Mouse (Mus musculus) erythroblast, embryonic 14.5 days (primary cell): Measurements from ENCODE around the gene Neto2. TPM values are rescaled to one million over a fixed set of nuclear protein-coding genes. Genes with fewer than 3 reads are reported as not detected.

Experiments
- H3K27me3 ChIP-seq: 2 replicates; pipeline ENCODE4 v1.6.1; 2012; ENCODE audit warnings: inconsistent platforms; ENCODE audit not compliant: control insufficient read depth
- H3K36me3 ChIP-seq: 2 replicates; pipeline ENCODE4 v1.6.1; 2012; ENCODE audit warnings: mild to moderate bottlenecking, inconsistent platforms; ENCODE audit not compliant: control insufficient read depth
- H3K4me1 ChIP-seq: 2 replicates; pipeline ENCODE4 v1.6.1; 2012; ENCODE audit warnings: inconsistent platforms; ENCODE audit not compliant: control insufficient read depth
- H3K4me3 ChIP-seq: replicated peaks from 2 replicates; pipeline ENCODE3; 2012; ENCODE audit warnings: moderate library complexity, mild to moderate bottlenecking, inconsistent platforms
- H3K9me3 ChIP-seq: 2 replicates; pipeline ENCODE4 v1.6.1; 2012; ENCODE audit warnings: low read length, inconsistent platforms, mixed read lengths; ENCODE audit not compliant: control insufficient read depth
- GATA1 ChIP-seq: IDR thresholded peaks from 2 replicates; pipeline ENCODE4 v1.6.1; 2012; ENCODE audit warnings: low read length, inconsistent platforms, mixed read lengths
- TAL1 ChIP-seq: IDR thresholded peaks from 3 replicates; pipeline ENCODE4 v1.6.1; 2012; ENCODE audit warnings: low read length, inconsistent platforms, mixed read lengths
- polyA plus RNA-seq: library from polyadenylated mRNA; stranded (reverse); fragments of >175 nt; gene quantifications from 2 replicates; pipeline ENCODE4 v1.2.3, GENCODE M21; 2012

The Neto2 gene
- polyA plus RNA-seq = 0.01 and 0.02 TPM in 2 replicates

DNA sequence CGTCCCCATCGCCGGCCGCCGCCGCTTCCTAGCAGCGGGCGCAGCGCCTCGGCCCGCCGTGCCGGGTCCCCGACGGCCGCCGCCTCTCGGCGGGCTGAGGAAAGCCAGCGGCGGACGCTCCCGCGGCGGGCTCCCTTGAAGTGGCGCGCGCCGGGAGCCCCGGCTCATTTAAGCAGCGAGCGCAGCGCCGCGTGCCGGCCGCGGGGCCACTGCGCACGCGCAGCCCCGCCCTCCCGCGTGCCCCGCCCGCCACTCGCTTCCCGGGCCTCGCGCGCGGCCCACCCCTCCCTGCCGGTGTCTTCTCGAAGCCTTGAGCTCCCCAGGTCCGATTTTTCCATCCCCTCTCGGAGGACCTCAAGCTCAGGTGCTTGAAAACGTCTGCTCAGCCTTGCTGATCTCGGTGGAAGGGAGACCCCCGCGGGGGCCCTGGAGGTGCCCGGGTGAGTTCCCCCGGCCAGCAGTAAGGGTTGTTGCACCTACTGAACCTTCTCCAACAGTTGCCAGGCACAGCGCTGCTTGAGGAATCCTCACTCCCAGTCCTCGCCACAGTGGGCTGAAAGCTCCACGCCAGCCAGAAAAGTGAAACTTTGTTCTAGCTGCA lies at the start of gene Neto2:
Gene Neto2 (minus strand): TSS at position 174 of the 601 bp plus-strand sequence.
- Histone ChIP-seq H3K4me3 (peak within 1 kb of the TSS; percentile 70), H3K27me3 (peaks cover 54% of the 10 kb centered on the region), H3K4me1 (peaks cover 18% of the 10 kb centered on the region), H3K36me3 (no peaks in the 10 kb centered on the region), H3K9me3 (peaks cover 6% of the 10 kb centered on the region; the same call in 1 of the 2 replicates)
- TF ChIP-seq GATA1 = no peak
- no peak for TF ChIP-seq TAL1

GRCm38 (mm10) chr8:85745053-85745452 lies 44.3 kb upstream of the Neto2 start:
- peaks cover 3% of the 10 kb centered on the region for H3K36me3 ChIP-seq
- no peaks in the 10 kb centered on the region for H3K9me3 ChIP-seq

DNA sequence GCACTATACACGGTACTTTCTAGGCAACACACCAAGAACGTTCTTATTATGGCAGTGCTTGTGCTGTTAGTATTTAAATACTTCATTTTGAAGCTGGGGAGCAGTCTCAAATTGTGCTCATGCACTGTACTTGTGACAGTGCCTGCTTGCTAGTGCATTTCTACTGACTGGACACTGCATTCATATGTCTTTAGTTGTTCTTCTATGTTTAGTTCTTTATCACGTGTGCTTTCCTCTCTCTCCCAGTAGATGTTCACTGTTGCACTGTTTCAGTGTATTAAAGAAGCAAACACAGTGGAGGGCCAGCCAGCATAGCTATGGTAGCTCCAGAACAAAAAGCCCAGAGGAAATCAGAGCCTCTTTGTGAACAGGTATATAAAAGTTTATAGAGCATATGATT lies 29.8 kb upstream of the Neto2 start:
- no peak for TF ChIP-seq GATA1
- no peak for TF ChIP-seq TAL1
- Histone ChIP-seq H3K27me3 (no peaks in the 10 kb centered on the region), H3K36me3 (peaks cover 6% of the 10 kb centered on the region), H3K4me3 (no peak overlapping the region), H3K4me1 (no peaks in the 10 kb centered on the region), H3K9me3 (no peaks in the 10 kb centered on the region)

More at GRCm38 (mm10) chr8:85745053-85745452, 44.3 kb upstream of the Neto2 start:
- Histone ChIP-seq H3K27me3 (no peaks in the 10 kb centered on the region), H3K4me3 (no peak overlapping the region), H3K4me1 (peaks cover 5% of the 10 kb centered on the region; the same call in 1 of the 2 replicates)
- TF ChIP-seq GATA1 = no peak
- no peak for TF ChIP-seq TAL1

- no peaks in the 10 kb centered on the region for H3K27me3 ChIP-seq
- H3K9me3 ChIP-seq = no peaks in the 10 kb centered on the region
- H3K4me1 ChIP-seq = no peaks in the 10 kb centered on the region
- H3K36me3 ChIP-seq = peaks cover 13% of the 10 kb centered on the region
- no peak overlapping the region for H3K4me3 ChIP-seq
- no peak for TF ChIP-seq GATA1
- no peak for TF ChIP-seq TAL1
These were observed 16.5 kb upstream of the Neto2 start for GRCm38 (mm10) chr8:85717271-85717670.

DNA sequence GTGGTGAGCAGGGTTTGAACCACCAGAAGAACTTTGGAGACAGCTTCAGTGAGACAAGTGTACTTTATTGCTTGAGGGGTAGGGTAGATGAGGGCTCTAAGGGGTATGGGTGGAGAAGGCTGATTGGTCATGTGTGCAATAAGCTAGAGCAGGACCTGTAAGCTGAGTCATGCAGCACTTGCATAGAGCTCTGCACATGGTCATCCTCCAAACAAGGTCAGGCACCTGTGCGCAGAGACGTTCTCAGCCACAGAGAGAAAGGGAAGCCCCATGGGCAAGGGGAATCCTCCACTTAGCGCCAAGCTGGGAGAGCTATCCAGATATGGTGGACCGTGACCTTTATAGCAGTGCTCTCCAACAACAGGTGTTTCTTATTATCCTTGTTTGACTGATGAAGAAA lies 16.0 kb upstream of the Neto2 start:
- peaks cover 10% of the 10 kb centered on the region for H3K36me3 ChIP-seq
- H3K4me3 ChIP-seq = no peak overlapping the region
- TF ChIP-seq TAL1 = no peak
- TF ChIP-seq GATA1 = no peak
- no peaks in the 10 kb centered on the region for H3K9me3 ChIP-seq
- no peaks in the 10 kb centered on the region for H3K4me1 ChIP-seq
- no peaks in the 10 kb centered on the region for H3K27me3 ChIP-seq

GRCm38 (mm10) chr8:85706988-85707387 lies 6.3 kb upstream of the Neto2 start:
- Histone ChIP-seq H3K4me3 (no peak overlapping the region), H3K27me3 (peaks cover 20% of the 10 kb centered on the region), H3K4me1 (no peaks in the 10 kb centered on the region), H3K9me3 (no peaks in the 10 kb centered on the region), H3K36me3 (no peaks in the 10 kb centered on the region)
- TF ChIP-seq GATA1 (no peak), TAL1 (no peak)

GRCm38 (mm10) chr8:85700101-85700750 lies 498 bp downstream of the Neto2 start:
- Histone ChIP-seq H3K27me3 (peaks cover 54% of the 10 kb centered on the region), H3K36me3 (no peaks in the 10 kb centered on the region), H3K9me3 (peaks cover 6% of the 10 kb centered on the region; the same call in 1 of the 2 replicates), H3K4me1 (peaks cover 18% of the 10 kb centered on the region), H3K4me3 (peak overlapping the region; percentile 70)
- TF ChIP-seq TAL1 (no peak), GATA1 (no peak)

GRCm38 (mm10) chr8:85699051-85699450 lies 1.7 kb downstream of the Neto2 start:
- TF ChIP-seq TAL1 = no peak
- no peak for TF ChIP-seq GATA1
- no peaks in the 10 kb centered on the region for H3K36me3 ChIP-seq
- H3K4me3 ChIP-seq = no peak overlapping the region
- peaks cover 6% of the 10 kb centered on the region; the same call in 1 of the 2 replicates for H3K9me3 ChIP-seq
- H3K4me1 ChIP-seq = peaks cover 18% of the 10 kb centered on the region
- H3K27me3 ChIP-seq = peaks cover 46% of the 10 kb centered on the region

DNA sequence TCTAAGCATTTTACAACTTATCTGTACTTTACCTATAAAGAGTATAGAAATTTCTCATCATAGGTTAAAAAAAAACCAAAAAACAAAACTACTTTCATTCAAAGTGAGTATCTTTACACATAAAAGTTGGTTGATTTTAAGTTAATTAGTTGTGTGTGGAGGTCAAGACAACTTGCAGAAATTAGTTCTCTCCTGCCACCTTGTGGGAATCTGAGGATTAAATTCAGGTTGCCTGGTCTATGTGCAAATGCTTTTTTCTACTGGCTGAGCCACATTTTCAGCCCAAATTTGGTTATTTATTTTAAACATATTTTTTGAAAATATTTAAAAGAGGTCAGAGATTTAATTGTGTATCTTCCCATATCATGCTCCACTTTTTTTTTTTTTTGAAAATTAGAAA lies 35.6 kb downstream of the Neto2 start:
- Histone ChIP-seq H3K4me1 (no peaks in the 10 kb centered on the region; the same call in 1 of the 2 replicates), H3K36me3 (no peaks in the 10 kb centered on the region), H3K27me3 (no peaks in the 10 kb centered on the region), H3K4me3 (no peak overlapping the region), H3K9me3 (no peaks in the 10 kb centered on the region)
- TF ChIP-seq TAL1 (no peak), GATA1 (no peak)
